Mouse (Mus musculus) spleen, adult 2 months (tissue): Measurements from ENCODE around the gene Grk4.

Source experiments
- CTCF ChIP-seq: fragments of 200-500 bp; IDR thresholded peaks from 2 replicates; pipeline ENCODE4 v1.5.1; 2011; ENCODE audit warnings: mild to moderate bottlenecking, inconsistent platforms; ENCODE audit not compliant: insufficient read depth, insufficient read length, insufficient replicate concordance; ENCODE audit errors: extremely low read depth
- POLR2A ChIP-seq: fragments of 200-500 bp; IDR thresholded peaks from 2 replicates; pipeline ENCODE4 v1.6.1; 2011; ENCODE audit warnings: low read depth, low read length, inconsistent platforms

DNA sequence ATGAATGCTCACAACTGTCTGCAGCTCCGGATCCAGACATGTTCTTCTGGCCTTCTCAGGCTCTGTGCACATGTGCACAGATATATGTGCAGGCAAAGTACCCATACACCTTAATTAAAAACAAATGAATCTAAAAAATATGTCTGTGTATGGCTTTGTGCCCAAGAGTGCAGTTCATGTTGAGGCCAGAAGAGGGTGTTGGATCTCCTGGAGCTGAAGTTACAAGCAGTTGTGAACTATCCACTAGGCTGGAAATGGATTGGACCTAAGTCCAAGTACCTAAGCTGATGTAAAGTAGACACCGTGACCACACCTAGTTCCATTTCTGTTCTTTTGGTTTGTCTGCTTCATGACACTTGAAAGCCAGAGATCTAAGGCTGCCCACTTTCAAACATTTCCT lies 9.3 kb downstream of the Grk4 start:
- TF ChIP-seq CTCF (no peak), POLR2A (no peak)
